ENCODE assay signal across 10 mouse cellular contexts in the genomic region with DNA sequence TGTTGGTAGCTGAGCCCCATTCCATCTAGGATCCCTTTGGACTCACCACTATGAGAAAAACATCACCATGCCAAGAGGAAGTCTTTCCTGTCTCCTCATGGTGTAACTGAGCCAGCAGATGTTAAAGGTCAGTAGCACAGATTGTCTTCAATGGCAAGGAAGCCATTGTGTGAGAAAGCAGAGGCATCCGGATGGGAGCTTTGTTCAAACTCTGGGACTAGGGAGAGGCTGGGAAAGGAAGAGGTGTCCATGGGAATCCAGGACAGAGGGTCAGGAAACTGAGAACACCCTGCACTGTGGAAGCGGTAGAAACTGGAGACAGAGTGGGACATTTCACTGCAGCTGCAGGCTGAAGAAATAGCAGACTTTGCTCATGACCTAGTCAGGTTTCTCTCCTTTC.
DNase-seq lines count a peak whose midpoint lies in the region; ATAC-seq and TF ChIP-seq lines count a peak whose summit lies in the region.
"Had no signal": no experiment of that assay in that cellular context is flagged by ENCODE, and none has a peak within 500 bp of the region (broad histone marks: within the 10 kb centered on the region; RNA-seq: fewer than 3 reads in every experiment).

No protein-coding gene starts in this region.

- H3K27me3 ChIP-seq in lung, embryonic 14.5 days (ENCODE audit: insufficient read depth, low read length): no peaks in the 10 kb centered on the region
- H3K27me3 ChIP-seq in heart, embryonic 14.5 days (ENCODE audit: control insufficient read depth, insufficient read depth, low read length): no peaks in the 10 kb centered on the region
- no peaks in the 10 kb centered on the region for H3K27me3 ChIP-seq in kidney, embryonic 16.5 days (ENCODE audit: insufficient read depth, low read length)
- H3K27me3 ChIP-seq in forebrain, embryonic 10.5 days (ENCODE audit: poor library complexity, severe bottlenecking): no peaks in the 10 kb centered on the region
- H3K27me3 ChIP-seq: neural tube, embryonic 13.5 days had no signal

- no peaks in the 10 kb centered on the region for H3K4me1 ChIP-seq in lung, embryonic 14.5 days (ENCODE audit: insufficient read depth)
- peaks cover 5% of the 10 kb centered on the region; the same call in 1 of the 2 replicates for H3K4me1 ChIP-seq in lung, adult 2 months (ENCODE audit: control insufficient read depth, insufficient read depth, low read length)
- no peaks in the 10 kb centered on the region for H3K4me1 ChIP-seq in heart, embryonic 14.5 days (ENCODE audit: control insufficient read depth in 2 of 2, insufficient read depth in 2 of 2, low read length in 2 of 2)
- no peaks in the 10 kb centered on the region for H3K4me1 ChIP-seq in kidney, embryonic 16.5 days (ENCODE audit: insufficient read depth, low read length)
- peaks cover 3% of the 10 kb centered on the region; the same call in 1 of the 2 replicates for H3K4me1 ChIP-seq in forebrain, embryonic 10.5 days
- H3K4me1 ChIP-seq: neural tube, embryonic 13.5 days had no signal

- ATAC-seq in lung, embryonic 14.5 days (ENCODE audit: insufficient read depth): no peak; the same call in 1 of the 2 replicates
- ATAC-seq in heart, embryonic 14.5 days (ENCODE audit: insufficient number of reproducible peaks, insufficient read depth, low FRiP score, low read depth): peak; percentile 56
- ATAC-seq in kidney, embryonic 16.5 days (ENCODE audit: low FRiP score, low TSS enrichment): peak; percentile 39; the same call in 1 of the 2 replicates

- no peak overlapping the region for H3K4me3 ChIP-seq in lung, embryonic 14.5 days (ENCODE audit: low read depth, low read length)
- H3K4me3 ChIP-seq in lung, adult 2 months (replicated peaks; ENCODE audit: extremely low read depth, low read depth, low read length): no peak overlapping the region
- no peak overlapping the region for H3K4me3 ChIP-seq in heart, embryonic 14.5 days (ENCODE audit: control insufficient read depth in 1 of 2, insufficient read depth in 1 of 2, low read depth in 1 of 2, low read length in 2 of 2)
- no peak overlapping the region for H3K4me3 ChIP-seq in kidney, embryonic 16.5 days (ENCODE audit: low read length)
- H3K4me3 ChIP-seq in forebrain, embryonic 10.5 days: no peak overlapping the region
- H3K4me3 ChIP-seq: neural tube, embryonic 13.5 days had no signal

- no peak overlapping the region for H3K4me2 ChIP-seq in lung, embryonic 14.5 days
- H3K4me2 ChIP-seq in heart, embryonic 14.5 days (ENCODE audit: low read length): no peak overlapping the region
- no peak overlapping the region for H3K4me2 ChIP-seq in kidney, embryonic 16.5 days (replicated peaks; ENCODE audit: low read depth, low read length)
- H3K4me2 ChIP-seq: neural tube, embryonic 13.5 days had no signal

- no peaks in the 10 kb centered on the region for H3K9me3 ChIP-seq in lung, embryonic 14.5 days (ENCODE audit: low read depth, low read length)
- no peaks in the 10 kb centered on the region for H3K9me3 ChIP-seq in heart, embryonic 14.5 days (ENCODE audit: control insufficient read depth, low read length)
- no peaks in the 10 kb centered on the region for H3K9me3 ChIP-seq in kidney, embryonic 16.5 days (ENCODE audit: low read length)
- H3K9me3 ChIP-seq in forebrain, embryonic 10.5 days: no peaks in the 10 kb centered on the region
- H3K9me3 ChIP-seq: neural tube, embryonic 13.5 days had no signal

- no peak for TF ChIP-seq CTCF in lung, embryonic 14.5 days (IDR thresholded peaks at IDR 0.05; ENCODE audit: low read depth)
- no peak for TF ChIP-seq CTCF in lung, adult 2 months (IDR thresholded peaks at IDR 0.05; ENCODE audit: insufficient read depth, low read length)

- 55% methylated on average over 2 of the region's 2 CpGs for WGBS in lung, embryonic 14.5 days
- 53% methylated on average over 2 of the region's 2 CpGs for WGBS in lung, adult 2 months
- WGBS in heart, embryonic 14.5 days: 50% methylated on average over 2 of the region's 2 CpGs
- 66% methylated on average over 2 of the region's 2 CpGs for WGBS in kidney, embryonic 16.5 days
- WGBS in forebrain, embryonic 10.5 days: 71% methylated on average over 2 of the region's 2 CpGs

- no peak overlapping the region for H3K27ac ChIP-seq in lung, embryonic 14.5 days (ENCODE audit: low read depth)
- H3K27ac ChIP-seq in heart, embryonic 14.5 days (replicated peaks in 1 of 2; ENCODE audit: control insufficient read depth in 1 of 2, insufficient read depth in 1 of 2, low read depth in 2 of 2, low read length in 2 of 2): peak overlapping the region; percentile 55 to 62
- peak overlapping the region; percentile 17; the same call in 1 of the 2 replicates for H3K27ac ChIP-seq in kidney, embryonic 16.5 days (ENCODE audit: low read length)
- H3K27ac ChIP-seq in forebrain, embryonic 10.5 days: no peak overlapping the region
- H3K27ac ChIP-seq: liver, embryonic 14.5 days; neural tube, embryonic 13.5 days had no signal

- DNase-seq in lung, embryonic 14.5 days: peak; percentile 42
- no peak for DNase-seq in lung, adult 2 months
- DNase-seq in skeletal muscle tissue, adult 2 months (ENCODE audit: low read depth, low spot score): peak; percentile 12
- no peak for DNase-seq in ovary, postnatal 14 days (ENCODE audit: low spot score)
- DNase-seq in forebrain, embryonic 10.5 days (ENCODE audit: extremely low spot score, low spot score): no peak
- DNase-seq: midbrain, embryonic 14.5 days had no signal

- no peak overlapping the region for H3K9ac ChIP-seq in lung, embryonic 14.5 days
- H3K9ac ChIP-seq in heart, embryonic 14.5 days (ENCODE audit: low read length): no peak overlapping the region
- H3K9ac ChIP-seq in kidney, embryonic 16.5 days (replicated peaks; ENCODE audit: low read length): no peak overlapping the region
- H3K9ac ChIP-seq: liver, embryonic 14.5 days; neural tube, embryonic 13.5 days had no signal

- TF ChIP-seq POLR2A in lung, adult 2 months (IDR thresholded peaks at IDR 0.05; ENCODE audit: borderline replicate concordance, extremely low read depth, low read depth, low read length): no peak

- H3K36me3 ChIP-seq in lung, embryonic 14.5 days (ENCODE audit: insufficient read depth): no peaks in the 10 kb centered on the region
- no peaks in the 10 kb centered on the region for H3K36me3 ChIP-seq in heart, embryonic 14.5 days (ENCODE audit: control insufficient read depth, insufficient read depth, low read length)
- H3K36me3 ChIP-seq in kidney, embryonic 16.5 days (ENCODE audit: insufficient read depth, low read length): no peaks in the 10 kb centered on the region
- no peaks in the 10 kb centered on the region for H3K36me3 ChIP-seq in forebrain, embryonic 10.5 days (replicated peaks)
- H3K36me3 ChIP-seq: neural tube, embryonic 13.5 days had no signal

Comparison
In these comparisons a context has a peak if more than half of its experiments do, and no peak if none do; other contexts are left out.
1. DNase-seq: peak in lung, embryonic 14.5 days (single experiment) and skeletal muscle tissue, adult 2 months (single experiment); none in lung, adult 2 months (single experiment), ovary, postnatal 14 days (single experiment) and forebrain, embryonic 10.5 days (single experiment).
2. H3K27ac ChIP-seq: peak in heart, embryonic 14.5 days (2 of 2) and kidney, embryonic 16.5 days (single experiment); none in lung, embryonic 14.5 days (single experiment) and forebrain, embryonic 10.5 days (single experiment).